Mouse (Mus musculus): ENCODE measurements around the gene Twf2. TPM values are rescaled to one million over a fixed set of nuclear protein-coding genes. Genes with fewer than 3 reads are reported as not detected.

Gene Twf2
- polyA plus RNA-seq, 1 experiment, result 113 TPM

- H3K27ac ChIP-seq (ENCODE audit: insufficient read depth, low read depth, low read length), result no peak overlapping the region
- H3K4me1 ChIP-seq (ENCODE audit: control insufficient read depth, insufficient read depth, low read length), result peaks cover 35% of the 10 kb centered on the region
- no peak overlapping the region for H3K4me3 ChIP-seq (ENCODE audit: insufficient read depth, low read length)
- TF ChIP-seq POLR2A (IDR thresholded peaks at IDR 0.05; ENCODE audit: borderline replicate concordance, low read depth, low read length) (no peak), CTCF (IDR thresholded peaks at IDR 0.05; ENCODE audit: low read depth, low read length) (no peak)
Measured at GRCm38 (mm10) chr9:106231816-106232215, 28.9 kb downstream of the Twf2 start.

- peaks cover 26% of the 10 kb centered on the region for H3K4me1 ChIP-seq (ENCODE audit: control insufficient read depth, insufficient read depth, low read length)
- H3K4me3 ChIP-seq (ENCODE audit: insufficient read depth, low read length), result no peak overlapping the region
- no peak overlapping the region for H3K27ac ChIP-seq (ENCODE audit: insufficient read depth, low read depth, low read length)
- TF ChIP-seq POLR2A (IDR thresholded peaks at IDR 0.05; ENCODE audit: borderline replicate concordance, low read depth, low read length) (no peak), CTCF (IDR thresholded peaks at IDR 0.05; ENCODE audit: low read depth, low read length) (no peak)
Measured at GRCm38 (mm10) chr9:106232956-106233355, 30.0 kb downstream of the Twf2 start.

GRCm38 (mm10) chr9:106233953-106234352 lies 31.0 kb downstream of the Twf2 start:
- Histone ChIP-seq H3K27ac (ENCODE audit: insufficient read depth, low read depth, low read length) (no peak overlapping the region), H3K4me1 (ENCODE audit: control insufficient read depth, insufficient read depth, low read length) (peaks cover 18% of the 10 kb centered on the region), H3K4me3 (ENCODE audit: insufficient read depth, low read length) (no peak overlapping the region)
- TF ChIP-seq CTCF (IDR thresholded peaks at IDR 0.05; ENCODE audit: low read depth, low read length) (no peak), POLR2A (IDR thresholded peaks at IDR 0.05; ENCODE audit: borderline replicate concordance, low read depth, low read length) (no peak)

GRCm38 (mm10) chr9:106235194-106235830 lies 32.4 kb downstream of the Twf2 start:
- no peak overlapping the region for H3K27ac ChIP-seq (ENCODE audit: insufficient read depth, low read depth, low read length)
- TF ChIP-seq CTCF (IDR thresholded peaks at IDR 0.05; ENCODE audit: low read depth, low read length) (no peak), POLR2A (IDR thresholded peaks at IDR 0.05; ENCODE audit: borderline replicate concordance, low read depth, low read length) (no peak)

GRCm38 (mm10) chr9:106236156-106236817 lies 33.4 kb downstream of the Twf2 start:
- no peak overlapping the region for H3K27ac ChIP-seq (ENCODE audit: insufficient read depth, low read depth, low read length)
- peaks cover 2% of the 10 kb centered on the region; the same call in 1 of the 2 replicates for H3K4me1 ChIP-seq (ENCODE audit: control insufficient read depth, insufficient read depth, low read length)
- TF ChIP-seq CTCF (IDR thresholded peaks at IDR 0.05; ENCODE audit: low read depth, low read length), result no peak
- no peak for TF ChIP-seq POLR2A (IDR thresholded peaks at IDR 0.05; ENCODE audit: borderline replicate concordance, low read depth, low read length)
- H3K4me3 ChIP-seq (ENCODE audit: insufficient read depth, low read length), result no peak overlapping the region

More at GRCm38 (mm10) chr9:106235194-106235830, 32.4 kb downstream of the Twf2 start:
- Histone ChIP-seq H3K4me3 (ENCODE audit: insufficient read depth, low read length) (no peak overlapping the region), H3K4me1 (ENCODE audit: control insufficient read depth, insufficient read depth, low read length) (peaks cover 11% of the 10 kb centered on the region)

- TF ChIP-seq POLR2A (IDR thresholded peaks at IDR 0.05; ENCODE audit: borderline replicate concordance, low read depth, low read length) (no peak), CTCF (IDR thresholded peaks at IDR 0.05; ENCODE audit: low read depth, low read length) (no peak)
- no peak overlapping the region for H3K27ac ChIP-seq (ENCODE audit: insufficient read depth, low read depth, low read length)
- peaks cover under 1% of the 10 kb centered on the region; the same call in 1 of the 2 replicates for H3K4me1 ChIP-seq (ENCODE audit: control insufficient read depth, insufficient read depth, low read length)
- H3K4me3 ChIP-seq (ENCODE audit: insufficient read depth, low read length), result no peak overlapping the region
Measured at GRCm38 (mm10) chr9:106236818-106237211, 33.9 kb downstream of the Twf2 start.

GRCm38 (mm10) chr9:106237401-106237800 lies 34.5 kb downstream of the Twf2 start:
- Histone ChIP-seq H3K4me3 (ENCODE audit: insufficient read depth, low read length) (no peak overlapping the region), H3K4me1 (ENCODE audit: control insufficient read depth, insufficient read depth, low read length) (peaks cover 6% of the 10 kb centered on the region), H3K27ac (ENCODE audit: insufficient read depth, low read depth, low read length) (no peak overlapping the region)
- TF ChIP-seq POLR2A (IDR thresholded peaks at IDR 0.05; ENCODE audit: borderline replicate concordance, low read depth, low read length), result no peak
- no peak for TF ChIP-seq CTCF (IDR thresholded peaks at IDR 0.05; ENCODE audit: low read depth, low read length)

- TF ChIP-seq CTCF (IDR thresholded peaks at IDR 0.05; ENCODE audit: low read depth, low read length), result no peak
- TF ChIP-seq POLR2A (IDR thresholded peaks at IDR 0.05; ENCODE audit: borderline replicate concordance, low read depth, low read length), result no peak
- Histone ChIP-seq H3K4me1 (ENCODE audit: control insufficient read depth, insufficient read depth, low read length) (peaks cover 10% of the 10 kb centered on the region), H3K27ac (ENCODE audit: insufficient read depth, low read depth, low read length) (no peak overlapping the region), H3K4me3 (ENCODE audit: insufficient read depth, low read length) (no peak overlapping the region)
Measured at GRCm38 (mm10) chr9:106237878-106238277, 35.0 kb downstream of the Twf2 start.

GRCm38 (mm10) chr9:106241541-106242164 lies 38.7 kb downstream of the Twf2 start:
- TF ChIP-seq POLR2A (IDR thresholded peaks at IDR 0.05; ENCODE audit: borderline replicate concordance, low read depth, low read length), result no peak
- 0 out of 2 replicates have a peak, but pooled peaks have one; percentile 8 for TF ChIP-seq CTCF (IDR thresholded peaks at IDR 0.05; ENCODE audit: low read depth, low read length)

More at GRCm38 (mm10) chr9:106241541-106242164, 38.7 kb downstream of the Twf2 start:
- H3K4me3 ChIP-seq (ENCODE audit: insufficient read depth, low read length), result no peak overlapping the region
- peaks cover 34% of the 10 kb centered on the region for H3K4me1 ChIP-seq (ENCODE audit: control insufficient read depth, insufficient read depth, low read length)
- H3K27ac ChIP-seq (ENCODE audit: insufficient read depth, low read depth, low read length), result no peak overlapping the region
